Mouse (Mus musculus): ENCODE measurements at regions not wholly inside any gene's neighbourhood (a gene's known extent, or its start where the extent isn't known, plus 50 kb on each side); places are given as distances from the start of the nearest gene placed in this dataset.

DNA sequence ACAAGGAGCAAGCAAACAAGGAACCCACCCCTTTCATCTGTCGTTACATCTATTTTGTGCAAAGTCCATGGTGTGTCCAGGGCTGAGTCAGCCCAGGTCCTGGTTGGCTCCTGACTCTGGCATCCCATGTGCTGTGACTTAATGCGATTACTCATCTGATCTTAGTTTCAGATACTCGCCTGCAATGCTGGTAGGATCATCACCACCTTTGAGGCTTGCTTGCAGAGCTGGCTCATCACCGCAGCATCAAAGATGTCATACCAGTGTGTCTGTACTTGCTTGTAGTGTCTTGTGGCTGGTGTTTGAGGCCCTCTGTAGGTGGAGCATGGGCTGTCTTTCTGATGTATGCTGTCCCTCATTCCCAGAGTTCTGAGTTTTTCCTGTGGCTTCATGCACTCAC lies 93.0 kb upstream of the Irf2bp2 start:
- peak; percentile 52 for DNase-seq (ENCODE audit: low read depth, low spot score)

DNA sequence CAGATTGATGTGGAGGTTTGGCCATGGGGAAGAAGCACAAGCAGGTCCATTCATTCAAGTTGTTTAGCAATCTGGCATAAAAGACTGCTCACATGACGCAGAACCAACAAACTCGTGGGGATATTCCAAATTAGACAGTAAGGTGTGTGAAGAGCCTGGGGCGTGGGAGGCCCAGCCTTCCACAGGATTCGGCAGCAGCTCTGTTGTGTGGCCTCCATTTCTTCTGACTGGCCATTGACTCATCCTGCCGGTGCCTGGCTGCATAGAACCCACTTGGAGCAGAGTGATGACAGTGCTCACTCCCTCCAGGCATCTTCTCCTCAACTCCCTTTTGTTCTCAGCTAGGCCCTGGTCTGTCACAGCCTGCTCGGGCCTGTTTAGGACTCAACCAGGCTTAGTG lies 91.6 kb upstream of the Irf2bp2 start:
- no peak for DNase-seq (ENCODE audit: low read depth, low spot score)

DNA sequence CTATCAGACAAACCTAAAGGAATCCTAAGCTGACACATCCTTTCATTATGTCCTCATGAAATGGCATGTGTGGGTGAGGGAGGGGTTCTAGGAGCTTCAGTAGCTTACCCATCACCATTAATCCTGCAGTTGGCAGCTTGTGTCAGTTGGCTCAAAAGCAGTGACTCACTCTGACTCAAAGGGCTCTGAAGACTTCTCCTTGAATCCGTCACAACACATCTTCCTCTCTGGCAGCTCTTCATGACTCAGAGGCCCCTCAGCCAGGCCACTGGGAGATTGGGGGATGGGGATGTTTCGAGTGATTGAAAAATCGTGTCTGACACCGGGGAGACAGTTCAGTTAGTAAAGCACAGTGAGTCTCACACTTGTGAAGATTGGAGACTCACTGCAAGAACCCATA lies 90.2 kb upstream of the Irf2bp2 start:
- no peak for DNase-seq (ENCODE audit: low read depth, low spot score)

DNA sequence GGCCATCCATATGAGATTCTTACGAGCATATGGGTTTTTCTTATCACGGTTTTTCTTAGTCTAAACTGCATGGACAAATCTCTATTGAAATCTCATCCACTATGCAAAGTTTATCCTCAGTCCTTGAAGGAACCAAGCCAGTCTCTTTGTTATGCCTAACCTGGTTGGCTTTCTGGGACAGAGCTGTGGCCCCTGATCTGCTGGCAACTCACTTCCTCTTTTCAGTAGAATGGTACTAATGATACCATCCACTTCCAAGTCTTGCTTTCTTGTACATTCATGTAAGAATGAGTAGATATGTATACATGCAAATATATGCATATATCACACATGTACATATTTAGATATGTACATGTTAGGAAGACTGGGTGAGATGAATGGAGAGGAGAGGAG lies 89.8 kb upstream of the Irf2bp2 start:
- no peak for DNase-seq (ENCODE audit: low read depth, low spot score)

DNA sequence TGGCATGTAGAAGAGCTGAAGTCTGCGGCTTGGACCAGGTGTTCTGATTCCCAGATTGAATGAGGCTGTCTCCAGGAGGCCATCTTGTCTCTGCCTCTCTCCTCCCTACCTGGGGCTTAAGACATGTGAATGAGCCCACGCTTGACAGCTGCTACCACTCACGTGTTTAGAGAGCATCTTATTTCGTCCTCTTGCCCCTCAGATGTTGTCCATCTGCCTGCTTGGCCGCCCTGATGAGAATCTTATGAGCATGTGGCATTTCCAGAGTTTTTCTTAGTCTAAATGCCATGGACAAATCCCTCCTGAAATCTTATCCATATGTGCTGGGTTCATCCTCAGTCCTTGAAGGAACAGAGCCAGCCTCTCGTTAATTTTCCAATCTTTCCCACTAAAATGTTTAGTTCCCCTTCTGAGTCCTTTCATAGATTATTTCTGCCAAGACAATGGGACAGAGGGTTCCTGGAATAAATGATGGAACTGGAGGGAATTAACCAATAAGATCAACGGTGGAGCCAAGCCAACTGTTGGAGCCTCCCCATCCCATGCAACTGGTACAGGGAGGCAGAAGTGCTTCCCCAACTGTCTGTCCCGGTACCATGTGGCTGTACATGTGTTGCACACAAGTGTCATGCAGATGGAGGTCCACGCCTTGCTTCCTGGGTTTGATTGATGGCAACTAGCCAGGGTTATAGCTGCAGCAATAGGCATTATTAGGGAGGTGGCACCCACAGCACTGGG lies 89.2 kb upstream of the Irf2bp2 start:
- DNase-seq (ENCODE audit: low read depth, low spot score) = no peak

DNA sequence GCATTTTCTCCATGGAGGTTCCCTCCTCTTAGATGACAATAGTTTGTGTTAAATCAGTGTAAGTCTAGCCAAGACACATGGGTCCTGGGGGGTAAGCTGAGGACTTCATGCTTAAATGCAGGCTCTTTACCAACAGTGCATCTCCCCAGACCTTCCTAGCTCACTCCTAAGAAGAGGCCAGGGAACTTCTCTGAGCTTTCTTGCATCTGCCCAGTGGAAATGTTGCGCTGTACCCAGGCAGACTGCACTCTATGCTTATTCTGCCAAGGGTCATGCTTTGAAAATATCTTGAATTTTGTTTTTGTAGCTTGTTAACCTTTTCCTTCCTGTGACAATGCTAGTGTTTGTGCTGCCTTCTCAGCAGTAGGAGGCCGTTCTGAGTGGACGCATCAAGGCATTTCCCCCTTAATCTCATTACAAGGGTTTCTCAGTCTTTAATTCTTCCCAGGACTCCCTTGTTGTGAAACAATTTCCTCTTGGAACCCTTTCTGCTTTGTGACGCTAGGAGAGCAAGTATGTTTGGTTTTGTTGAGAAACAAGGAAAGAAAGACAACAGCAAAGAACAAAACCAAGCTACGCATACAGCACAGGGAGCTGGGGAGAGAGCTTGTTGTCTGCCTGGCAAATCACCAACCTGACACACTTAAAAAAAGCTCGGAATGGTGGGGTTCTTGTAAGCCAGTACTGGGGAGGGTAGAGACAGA lies 88.3 kb upstream of the Irf2bp2 start:
- DNase-seq (ENCODE audit: low read depth, low spot score) = no peak

DNA sequence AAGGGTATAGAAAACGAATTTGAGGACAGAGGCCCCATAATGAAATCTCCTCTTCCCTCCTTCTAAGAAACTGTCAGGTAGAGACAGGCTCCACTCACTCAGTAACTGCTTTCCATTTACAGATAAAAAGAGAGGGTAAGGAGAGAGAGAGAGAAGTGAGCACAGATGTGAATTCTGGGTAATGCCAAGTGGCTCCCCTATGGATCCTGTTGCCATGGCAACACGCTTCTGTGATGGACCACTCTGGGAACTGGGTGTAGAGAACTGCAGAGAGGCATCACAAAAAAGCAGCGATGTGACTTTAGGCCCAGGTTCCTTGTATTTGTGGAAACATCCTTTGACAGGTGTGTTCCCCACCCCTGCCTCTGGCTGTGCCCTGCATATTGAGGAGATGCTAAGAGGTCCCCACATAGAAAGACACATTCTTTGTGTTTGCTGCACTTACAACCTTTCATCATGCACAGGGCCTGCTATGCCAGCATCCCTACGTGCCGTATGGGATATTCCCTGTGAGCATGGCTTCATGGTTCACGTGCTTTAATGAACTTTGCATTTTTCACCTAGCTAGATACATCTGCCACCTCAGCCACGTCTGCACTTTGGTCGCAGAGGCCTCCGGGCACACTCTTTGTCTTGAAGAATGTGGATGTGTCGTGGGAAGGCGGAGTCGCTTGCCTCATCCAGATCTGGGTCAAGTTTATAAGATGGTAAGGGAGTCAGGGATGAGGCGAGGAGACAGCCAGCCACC lies 84.4 kb upstream of the Irf2bp2 start:
- DNase-seq (ENCODE audit: low read depth, low spot score) = no peak

DNA sequence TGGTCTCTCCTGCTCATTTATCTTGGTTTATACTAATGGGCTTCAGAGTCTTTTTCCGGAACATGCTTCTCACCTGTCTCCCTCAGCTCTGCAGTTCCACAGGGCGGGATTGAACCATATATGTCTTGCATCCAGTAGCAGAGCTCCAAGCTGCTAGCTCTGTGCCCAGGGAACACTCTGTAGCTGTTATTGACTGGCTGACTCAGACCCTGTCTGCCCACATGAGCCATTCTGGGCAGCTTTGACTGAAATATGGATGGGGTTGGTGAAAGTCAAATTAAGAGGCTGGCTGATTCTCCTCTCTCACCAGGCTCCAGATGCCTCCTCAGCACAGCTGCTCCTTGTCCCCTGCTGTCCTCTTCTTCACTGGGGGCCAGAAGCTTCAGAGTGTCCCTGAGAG lies 81.4 kb upstream of the Irf2bp2 start:
- no peak for DNase-seq (ENCODE audit: low read depth, low spot score)

DNA sequence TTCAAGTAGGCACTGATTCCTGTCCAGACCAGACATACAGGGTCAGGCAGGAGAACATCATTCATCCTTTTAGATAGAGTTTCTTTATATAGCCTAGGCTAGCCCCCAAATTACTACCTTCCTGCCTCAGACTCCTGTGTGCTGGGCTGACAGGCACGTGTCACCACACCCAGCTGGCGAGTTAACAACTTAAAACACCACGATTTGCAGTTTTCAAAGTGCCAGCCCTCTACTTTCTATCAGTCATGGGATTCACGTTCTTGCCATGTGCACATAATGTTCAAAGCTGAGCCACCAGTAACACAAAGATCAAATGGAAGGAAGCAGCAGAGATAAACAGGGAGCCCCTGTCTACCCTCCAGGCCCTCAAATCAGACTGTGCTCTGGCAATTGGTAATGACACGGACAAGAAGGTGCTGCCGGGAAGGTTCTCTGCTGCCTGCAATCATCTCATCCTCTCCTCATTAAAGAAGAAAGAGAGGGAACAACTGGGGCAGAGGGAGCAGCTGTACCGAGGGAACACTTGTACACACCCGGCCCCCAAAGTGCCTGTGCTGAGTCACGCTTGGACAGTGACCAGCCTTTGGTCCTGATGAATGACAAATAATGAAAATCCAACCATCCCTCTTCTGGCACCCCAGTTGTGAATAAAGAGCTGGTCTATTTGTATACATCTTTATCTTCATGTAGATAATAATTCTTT lies 79.4 kb upstream of the Irf2bp2 start:
- no peak for DNase-seq (ENCODE audit: low read depth, low spot score)

DNA sequence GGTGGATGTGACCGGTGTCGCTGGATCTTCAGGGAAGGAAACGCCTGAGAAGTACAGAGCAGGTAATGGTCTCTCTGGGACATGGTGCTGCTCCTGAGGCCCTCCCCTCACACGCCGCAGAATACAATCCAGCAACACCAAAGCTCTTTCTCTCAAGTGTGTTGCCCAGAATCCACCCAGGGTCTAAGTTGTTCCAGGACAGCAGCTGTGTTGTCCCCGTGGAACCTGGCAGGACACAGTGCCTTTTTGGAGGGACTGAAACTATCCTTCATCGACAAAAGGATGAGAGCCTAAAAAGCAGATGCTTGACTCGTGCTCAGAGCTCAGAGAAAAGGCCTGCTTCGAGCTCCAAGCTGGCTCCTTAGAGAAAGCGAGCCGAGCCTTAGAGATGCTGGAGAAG lies 77.8 kb upstream of the Irf2bp2 start:
- no peak for DNase-seq (ENCODE audit: low read depth, low spot score)

DNA sequence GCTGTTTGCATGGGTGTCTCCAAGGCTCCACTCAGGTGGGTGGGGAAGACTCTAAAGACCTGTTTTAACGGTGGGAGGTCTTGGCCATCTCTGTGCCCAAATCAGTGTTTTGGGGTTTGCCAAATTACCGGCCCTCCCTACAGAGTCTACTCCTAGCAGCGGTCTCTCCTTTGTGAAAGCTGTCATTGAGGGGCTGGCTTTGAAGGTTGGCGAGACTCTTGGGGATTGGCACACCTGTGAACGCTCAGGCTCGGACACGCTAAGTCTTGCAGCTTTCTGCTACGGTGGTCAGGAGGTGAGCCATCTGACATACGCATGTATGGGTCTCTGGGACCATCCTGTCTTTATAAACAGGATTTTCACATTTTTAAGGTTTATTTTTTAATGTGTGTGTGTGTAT lies 76.1 kb upstream of the Irf2bp2 start:
- DNase-seq (ENCODE audit: low read depth, low spot score) = no peak

DNA sequence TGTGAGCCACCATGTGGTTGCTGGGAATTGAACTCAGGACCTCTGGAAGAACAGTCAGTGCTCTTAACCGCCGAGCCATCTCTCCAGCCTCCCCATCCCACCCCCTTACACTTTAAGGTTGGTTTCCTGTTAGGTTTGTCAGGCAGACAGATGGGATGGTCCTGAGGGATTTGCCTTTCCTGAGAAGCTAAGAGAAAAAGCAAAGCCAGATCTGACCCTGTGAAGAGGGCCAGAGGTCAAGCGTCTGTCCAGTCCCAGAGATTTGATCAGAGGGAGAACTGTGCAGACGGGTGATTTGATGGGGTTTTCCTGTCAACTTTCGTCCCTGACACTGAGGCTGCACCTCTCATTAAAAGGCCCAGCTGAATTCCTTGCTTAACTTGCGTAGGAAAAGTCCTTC lies 75.4 kb upstream of the Irf2bp2 start:
- DNase-seq (ENCODE audit: low read depth, low spot score) = no peak

DNA sequence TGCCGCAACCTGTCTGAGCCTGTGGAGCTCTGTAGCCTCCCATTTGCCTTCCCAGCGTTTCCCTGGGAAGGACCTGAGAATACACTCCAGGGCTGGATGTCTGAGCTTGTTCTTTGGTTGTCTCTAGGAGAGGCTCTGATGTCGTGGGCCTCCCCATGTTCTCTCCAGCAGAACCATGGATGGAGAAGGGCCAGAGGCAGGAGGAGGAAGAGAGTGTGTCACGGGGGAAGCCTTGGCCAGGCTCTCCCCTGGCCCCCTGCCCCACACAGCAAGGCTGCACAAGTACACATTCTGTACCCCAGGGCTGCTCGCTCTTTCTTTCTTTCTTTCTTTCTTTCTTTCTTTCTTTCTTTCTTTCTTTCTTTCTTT lies 74.9 kb upstream of the Irf2bp2 start:
- no peak for DNase-seq (ENCODE audit: low read depth, low spot score)

DNA sequence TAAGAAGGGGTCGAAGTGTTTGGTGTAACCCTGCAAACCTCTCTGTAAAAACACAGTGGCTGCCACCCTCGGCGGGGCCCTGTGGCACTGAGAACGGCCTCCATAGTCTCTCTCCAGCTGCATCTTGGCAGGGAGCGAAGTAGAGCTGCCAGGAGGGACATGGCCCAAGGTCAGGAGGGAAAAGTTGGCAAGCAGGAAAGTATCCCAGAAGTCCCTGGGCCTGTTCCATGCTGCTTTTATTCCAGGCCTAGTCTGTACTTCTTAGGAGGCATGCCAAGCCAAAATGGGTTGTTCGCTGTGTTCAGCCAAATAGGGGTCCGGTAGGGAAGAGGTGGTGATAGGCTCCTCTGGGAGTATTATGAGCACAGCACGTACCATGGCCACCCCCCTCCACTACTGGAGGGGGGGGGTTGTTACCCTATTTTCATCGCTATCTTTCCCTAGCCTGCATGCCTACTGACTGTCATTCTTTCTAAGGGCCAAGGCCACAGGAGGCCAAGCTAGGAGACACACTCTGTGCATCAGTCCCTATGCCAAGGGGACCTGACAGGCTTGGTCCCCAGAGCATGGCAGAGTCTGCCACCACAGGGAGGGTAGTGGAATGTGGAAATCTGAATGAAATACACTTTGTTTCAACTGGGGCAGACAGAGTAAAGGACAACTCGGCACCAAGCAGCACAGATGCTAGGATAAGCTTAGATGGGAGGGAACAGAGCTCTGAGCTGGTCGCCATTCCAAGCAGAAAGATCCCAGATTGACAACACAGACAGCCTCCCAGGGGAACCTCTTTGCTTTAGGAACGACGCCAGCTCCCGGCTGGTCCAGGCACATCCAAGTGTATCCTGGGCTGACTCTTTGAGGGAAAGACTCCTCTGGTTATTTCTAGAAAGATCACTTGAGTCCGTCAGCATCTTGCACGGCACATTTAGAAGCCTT lies 74.2 kb upstream of the Irf2bp2 start:
- DNase-seq (ENCODE audit: low read depth, low spot score) = no peak

DNA sequence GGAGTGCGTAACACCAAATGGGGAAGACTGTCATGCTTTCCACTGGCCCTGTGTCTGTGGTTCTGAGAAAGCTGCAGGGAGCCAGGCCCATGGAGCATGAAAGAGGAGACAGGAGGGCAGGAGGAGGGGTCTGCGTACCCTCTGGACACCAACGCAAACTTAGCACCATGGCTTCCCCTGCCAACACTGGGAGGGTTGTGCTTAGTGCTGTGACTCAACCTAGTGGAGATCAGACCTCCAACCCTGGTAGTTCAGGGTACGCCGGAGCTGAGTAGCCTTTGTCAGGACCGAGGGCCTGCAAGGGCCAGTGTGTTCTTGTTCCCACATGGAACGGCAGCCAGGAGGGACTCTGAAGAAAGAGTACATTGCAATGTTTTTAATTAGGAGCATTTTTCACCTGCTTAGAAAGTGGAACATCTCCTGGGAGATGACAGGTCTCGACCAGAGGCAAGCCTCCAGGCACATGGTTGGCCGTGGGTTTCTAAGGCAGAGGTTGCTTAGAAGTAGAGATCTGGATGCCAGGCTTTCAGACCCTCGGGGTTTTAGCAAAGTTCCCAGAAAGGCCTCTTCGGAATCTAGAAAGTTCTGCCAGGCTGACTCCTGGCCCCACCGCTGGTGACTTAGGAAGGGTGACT lies 73.4 kb upstream of the Irf2bp2 start:
- DNase-seq (ENCODE audit: low read depth, low spot score) = no peak

DNA sequence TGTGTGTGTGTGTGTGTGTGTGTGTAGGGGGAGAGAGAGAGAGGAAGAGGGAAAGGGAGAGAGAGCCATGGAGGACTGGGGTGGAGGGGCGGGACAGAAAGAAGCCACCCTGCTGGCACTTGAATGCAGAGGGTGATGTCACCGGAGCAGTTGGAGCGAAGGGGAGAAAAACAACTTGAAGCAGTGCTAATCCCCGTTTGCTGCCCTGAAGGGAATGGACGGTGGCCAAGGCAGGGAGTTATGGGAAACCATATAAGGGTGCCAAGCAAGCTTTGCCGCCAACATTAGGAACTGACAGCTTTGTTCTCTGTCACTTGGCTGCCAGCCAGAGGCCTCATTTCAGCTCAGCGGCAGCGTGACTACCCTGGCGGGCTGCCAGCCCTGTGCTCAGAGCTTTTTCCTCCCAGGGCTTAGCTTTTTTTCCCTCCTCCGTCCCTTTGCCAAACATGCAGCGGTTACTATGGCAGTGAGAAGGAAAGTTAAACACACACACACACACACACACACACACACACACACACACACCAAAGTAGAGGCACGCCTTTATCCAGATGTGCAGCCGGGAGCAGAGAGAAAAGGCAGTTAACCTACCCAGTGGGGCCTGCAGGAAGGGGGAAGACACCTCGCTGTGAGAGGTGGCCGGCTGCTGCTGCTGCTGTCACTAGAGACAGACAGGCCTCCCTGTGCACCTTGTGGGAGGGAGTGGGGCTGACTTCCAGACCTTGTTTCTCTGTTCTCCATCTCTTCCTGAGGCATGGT lies 72.7 kb upstream of the Irf2bp2 start:
- DNase-seq (ENCODE audit: low read depth, low spot score) = peak; percentile 96

DNA sequence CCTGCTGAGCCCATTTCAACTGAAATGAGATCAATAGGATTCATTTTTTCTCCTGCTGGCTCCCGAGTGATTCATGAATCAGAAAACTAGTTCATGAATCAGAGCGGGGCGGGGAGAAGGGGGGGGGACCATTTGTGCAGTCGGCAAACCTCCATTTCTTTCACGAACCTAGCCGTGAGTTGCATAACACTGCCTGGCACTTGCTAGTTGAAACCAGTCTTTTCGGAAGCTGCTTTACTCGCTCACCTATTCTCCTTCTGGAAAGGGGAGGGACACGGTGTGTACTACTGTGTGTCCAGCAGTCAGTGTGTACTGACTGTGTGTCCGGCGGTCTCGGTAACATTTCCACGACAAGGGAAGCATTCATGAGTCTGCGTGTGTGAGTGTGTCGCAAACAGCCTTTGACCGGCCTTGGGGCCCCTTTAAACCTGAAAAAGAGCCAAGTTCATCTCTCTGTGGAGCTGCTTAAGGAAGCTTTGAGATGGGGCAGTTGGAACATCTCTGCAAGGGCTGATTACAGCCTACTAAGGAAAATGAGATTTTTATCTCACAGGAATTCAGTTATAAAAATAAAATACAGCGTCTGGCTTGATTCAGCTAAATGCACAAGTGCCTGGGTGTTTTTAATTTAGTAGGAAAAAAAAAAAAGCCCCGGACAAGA lies 71.9 kb upstream of the Irf2bp2 start:
- DNase-seq (ENCODE audit: low read depth, low spot score) = peak; percentile 49

DNA sequence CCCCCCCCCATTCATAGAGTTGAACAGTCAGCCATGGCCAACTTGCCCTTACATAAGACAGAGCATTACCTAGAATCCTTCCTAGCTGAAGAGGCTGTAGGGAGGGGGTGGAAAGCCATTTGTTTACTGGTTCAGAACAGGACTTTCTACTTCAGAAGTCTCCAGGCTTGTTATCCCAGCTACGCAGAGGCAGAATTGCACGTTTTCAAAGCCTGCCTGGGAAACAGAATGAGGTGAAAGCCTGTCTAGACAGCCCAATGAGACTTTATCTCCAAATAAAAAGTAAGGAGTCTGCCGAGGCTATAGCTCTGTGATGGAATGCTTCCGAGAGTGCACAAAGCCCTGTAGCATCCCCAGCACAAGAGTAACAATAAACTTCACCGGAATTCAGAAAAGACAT lies 71.1 kb upstream of the Irf2bp2 start:
- DNase-seq (ENCODE audit: low read depth, low spot score) = no peak
